Mouse (Mus musculus) cerebellum, postnatal 4 days (tissue): ENCODE results near the gene Cdkl3.
A peak's percentile ranks its signal among the peaks of the same experiment; 100 is the strongest.

Experiments
- DNase-seq, 2 experiments: peaks; one replicate each; pipeline ENCODE4 v3.0.0; 2022; ENCODE audit warnings: low spot score in 2 of 2, mixed read lengths in 1 of 2

The Cdkl3 gene

GRCm38 (mm10) chr11:52122045-52122444 lies 118.0 kb downstream of the Cdkl3 start:
- DNase-seq, result no peak

GRCm38 (mm10) chr11:52124468-52124867 lies 120.4 kb downstream of the Cdkl3 start:
- no peak for DNase-seq

GRCm38 (mm10) chr11:52127169-52127568 lies 123.1 kb downstream of the Cdkl3 start:
- no peak for DNase-seq

GRCm38 (mm10) chr11:52127760-52128159 lies 123.7 kb downstream of the Cdkl3 start:
- no peak for DNase-seq

- DNase-seq, result no peak
These were observed 124.5 kb downstream of the Cdkl3 start for GRCm38 (mm10) chr11:52128316-52129061.

GRCm38 (mm10) chr11:52129171-52129570 lies 125.2 kb downstream of the Cdkl3 start:
- DNase-seq, result peak in 1 of 2 experiments; percentile 9

- DNase-seq, result peak in 1 of 2 experiments; percentile 8
These were observed 125.8 kb downstream of the Cdkl3 start for GRCm38 (mm10) chr11:52129621-52130450.

GRCm38 (mm10) chr11:52130451-52131068 lies 126.5 kb downstream of the Cdkl3 start:
- no peak for DNase-seq
